Mouse (Mus musculus) G1E (cell line): ENCODE data around the gene Hmgcl.

Experiments
- CTCF ChIP-seq: IDR thresholded peaks from 2 replicates; pipeline ENCODE4 v1.5.1; 2012; ENCODE audit warnings: low read depth, low read length, inconsistent platforms, mixed read lengths
- GATA1 ChIP-seq: IDR thresholded peaks from 2 replicates; pipeline ENCODE4 v1.6.1; 2012; ENCODE audit warnings: borderline replicate concordance, low read length, inconsistent platforms, mixed read lengths
- POLR2AphosphoS5 ChIP-seq: IDR thresholded peaks from 2 replicates; pipeline ENCODE4 v1.6.1; 2012; ENCODE audit warnings: low read depth, low read length, inconsistent platforms; ENCODE audit not compliant: insufficient replicate concordance
- TAL1 ChIP-seq: conservative IDR thresholded peaks from 2 replicates; pipeline ENCODE4 v1.6.1; 2012; ENCODE audit warnings: low read depth, low read length, inconsistent platforms, mixed read lengths

DNA sequence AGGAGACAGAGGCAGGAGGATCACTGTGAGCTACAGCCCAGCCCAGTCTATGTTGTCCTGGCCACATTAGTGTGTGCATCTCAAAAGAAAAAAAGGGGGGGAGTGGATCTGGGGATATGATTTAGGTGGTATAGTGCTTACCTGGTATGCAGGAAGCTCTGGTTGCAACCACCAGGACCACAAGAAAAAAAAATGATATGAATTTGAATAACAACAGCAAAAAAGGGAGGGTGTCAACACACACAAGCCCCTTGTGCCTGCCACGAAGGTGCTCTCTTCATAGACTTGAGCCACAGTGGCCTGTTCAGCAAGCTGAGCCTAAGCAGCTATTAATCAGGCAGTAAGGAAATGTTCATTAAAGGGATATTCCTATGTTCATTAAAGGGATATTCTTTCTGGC is 41.4 kb upstream of the Hmgcl start:
- no peak for TF ChIP-seq CTCF
- no peak for TF ChIP-seq TAL1
- no peak for TF ChIP-seq POLR2AphosphoS5
- no peak for TF ChIP-seq GATA1
